Mouse (Mus musculus) small intestine, adult 2 months (tissue): ENCODE results near the gene Sag.

Source experiments
- CTCF ChIP-seq: fragments of 200-500 bp; IDR thresholded peaks from 2 replicates; pipeline ENCODE4 v1.5.1; 2012; ENCODE audit warnings: low read depth, mild to moderate bottlenecking, control low read depth, inconsistent platforms, low read length, moderate library complexity, mixed read lengths; ENCODE audit not compliant: insufficient replicate concordance, insufficient read length; ENCODE audit errors: extremely low read depth
- POLR2A ChIP-seq: fragments of 200-500 bp; IDR thresholded peaks from 2 replicates; pipeline ENCODE4 v1.6.1; 2012; ENCODE audit warnings: low read depth, mild to moderate bottlenecking, control low read depth, inconsistent platforms, low read length, moderate library complexity

DNA sequence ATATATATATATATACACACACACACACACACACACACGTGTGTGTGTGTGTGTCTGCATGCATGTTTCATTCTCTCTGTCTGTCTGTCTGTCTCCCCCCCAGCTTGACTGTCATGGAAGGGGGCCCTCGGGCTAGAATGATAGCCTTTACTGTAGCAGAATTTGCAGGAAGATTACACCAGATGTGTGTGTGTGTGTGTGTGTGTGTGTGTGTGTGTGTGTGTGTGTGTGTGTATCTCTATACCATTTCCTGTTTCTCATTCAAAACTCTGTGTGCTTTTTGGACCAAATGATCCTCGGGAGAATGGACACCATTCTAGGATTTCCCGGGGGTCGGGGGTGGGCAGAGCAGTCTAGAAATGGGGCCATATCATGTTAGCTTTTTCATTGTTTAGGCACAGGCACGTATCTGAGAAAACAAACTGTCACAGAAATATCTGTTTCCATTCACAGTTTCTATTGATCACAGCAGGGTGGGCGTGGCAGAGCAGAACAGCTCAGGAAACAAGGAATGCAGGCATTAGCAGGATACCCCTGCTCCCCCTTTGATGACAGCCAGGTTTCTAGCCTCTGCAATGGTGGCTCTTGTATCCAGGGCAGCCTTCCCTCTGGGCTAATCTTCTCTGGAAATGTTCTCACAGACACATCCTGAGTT, 25.6 kb downstream of the Sag start:
- TF ChIP-seq CTCF (no peak), POLR2A (no peak)
